Mouse (Mus musculus) embryonic facial prominence, embryonic 13.5 days (tissue): Measurements from ENCODE around the gene Dnah10. TPM values are rescaled to one million over a fixed set of nuclear protein-coding genes. Genes with fewer than 3 reads are reported as not detected.
"Not testable (repeated sequence)": the region's sequence is repeated elsewhere in the genome, so short reads cannot be mapped to it uniquely, and the experiment has no call there.

Experiments
- ATAC-seq: fragments of 200-750 bp; cut with Nextera tagmentation; 2 replicates; pipeline ENCODE4 v1.8.0; 2017; ENCODE audit warnings: low read depth; ENCODE audit not compliant: insufficient number of reproducible peaks, insufficient read depth, low FRiP score, low TSS enrichment
- H3K27ac ChIP-seq: fragments of 300-500 bp; sonication (generic); 2 replicates; pipeline ENCODE4 v1.5.1; 2015; ENCODE audit warnings: moderate library complexity, mild to moderate bottlenecking, inconsistent platforms
- H3K27me3 ChIP-seq: fragments of 300-500 bp; sonication (generic); 2 replicates; pipeline ENCODE4 v1.6.1; 2015; ENCODE audit warnings: mild to moderate bottlenecking, inconsistent platforms
- H3K36me3 ChIP-seq: fragments of 300-500 bp; sonication (generic); 2 replicates; pipeline ENCODE4 v1.6.1; 2015; ENCODE audit warnings: mild to moderate bottlenecking, inconsistent platforms
- H3K4me1 ChIP-seq: fragments of 300-500 bp; sonication (generic); 2 replicates; pipeline ENCODE4 v1.6.1; 2015; ENCODE audit warnings: inconsistent platforms
- H3K4me2 ChIP-seq: fragments of 300-500 bp; sonication (generic); 2 replicates; pipeline ENCODE4 v1.6.1; 2015; ENCODE audit warnings: moderate library complexity, mild to moderate bottlenecking, inconsistent platforms
- H3K4me3 ChIP-seq: fragments of 300-500 bp; sonication (generic); 2 replicates; pipeline ENCODE4 v1.5.1; 2015; ENCODE audit warnings: mild to moderate bottlenecking, inconsistent platforms
- H3K9ac ChIP-seq: fragments of 300-500 bp; sonication (generic); 2 replicates; pipeline ENCODE4 v1.6.1; 2015; ENCODE audit warnings: mild to moderate bottlenecking, inconsistent platforms
- H3K9me3 ChIP-seq: fragments of 300-500 bp; sonication (generic); 2 replicates; pipeline ENCODE4 v1.6.1; 2016; ENCODE audit warnings: inconsistent platforms
- WGBS: fragments of 180-500 bp; shearing (Covaris S2); methylation state at CpG from one replicate; pipeline ENCODE4 v1.1.7; 2015; ENCODE audit warnings: mixed read lengths; 5-methylcytosine and 5-hydroxymethylcytosine counted together
- polyA plus RNA-seq: library from polyadenylated mRNA; unstranded; fragments of >200 nt; fragmentation: Nextera tagmentation; extraction: Ambion mirVana; gene quantifications from 2 replicates; pipeline ENCODE4 v1.2.1, GENCODE M21; 2015

The Dnah10 gene
- polyA plus RNA-seq, 1 experiment from 2014 or later = 0.06 TPM

GRCm38 (mm10) chr5:124751656-124752055 is 26.8 kb downstream of the Dnah10 start:
- 0 out of 2 replicates have a peak, but pooled peaks cover 3% of the 10 kb centered on the region for H3K9me3 ChIP-seq
- ATAC-seq = no peak
- no peak overlapping the region for H3K4me3 ChIP-seq
- no peaks in the 10 kb centered on the region for H3K27me3 ChIP-seq
- no peaks in the 10 kb centered on the region for H3K4me1 ChIP-seq
- H3K9ac ChIP-seq = no peak overlapping the region
- no peak overlapping the region for H3K27ac ChIP-seq
- 85% methylated on average over 9 of the region's 9 CpGs for WGBS
- H3K4me2 ChIP-seq = no peak overlapping the region
- H3K36me3 ChIP-seq = no peaks in the 10 kb centered on the region

DNA sequence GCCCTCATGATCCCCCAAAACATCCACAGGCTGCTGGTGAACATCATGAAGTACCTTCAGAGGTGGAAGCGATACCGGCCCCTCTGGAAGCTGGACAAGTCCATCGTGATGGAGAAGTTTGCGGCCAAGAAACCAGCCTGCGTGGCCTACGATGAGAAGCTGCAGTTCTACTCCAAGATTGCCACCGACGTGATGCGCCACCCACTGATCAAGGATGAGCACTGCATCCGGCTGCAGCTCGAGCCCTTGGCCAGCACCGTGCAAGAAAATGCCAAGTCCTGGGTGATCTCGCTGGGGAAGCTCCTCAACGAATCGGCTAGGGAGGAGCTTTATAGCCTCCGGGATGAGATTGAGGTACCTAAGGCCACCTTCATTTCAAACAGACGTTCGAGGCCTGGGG is 36.1 kb downstream of the Dnah10 start:
- no peaks in the 10 kb centered on the region for H3K27me3 ChIP-seq
- no peak overlapping the region for H3K4me3 ChIP-seq
- ATAC-seq = no peak
- H3K4me1 ChIP-seq = no peaks in the 10 kb centered on the region
- no peaks in the 10 kb centered on the region for H3K36me3 ChIP-seq
- H3K27ac ChIP-seq = no peak overlapping the region
- H3K4me2 ChIP-seq = no peak overlapping the region
- 62% methylated on average over 18 of the region's 18 CpGs for WGBS
- H3K9ac ChIP-seq = no peak overlapping the region
- peaks cover 7% of the 10 kb centered on the region; the same call in 1 of the 2 replicates for H3K9me3 ChIP-seq

GRCm38 (mm10) chr5:124761787-124762186 is 36.9 kb downstream of the Dnah10 start:
- no peak for ATAC-seq
- Histone ChIP-seq H3K4me3 (no peak overlapping the region), H3K4me2 (no peak overlapping the region), H3K9me3 (peaks cover 7% of the 10 kb centered on the region; the same call in 1 of the 2 replicates), H3K27ac (no peak overlapping the region), H3K27me3 (no peaks in the 10 kb centered on the region), H3K4me1 (no peaks in the 10 kb centered on the region), H3K9ac (no peak overlapping the region), H3K36me3 (no peaks in the 10 kb centered on the region)
- WGBS = 97% methylated on average over 1 of the region's 1 CpGs

DNA sequence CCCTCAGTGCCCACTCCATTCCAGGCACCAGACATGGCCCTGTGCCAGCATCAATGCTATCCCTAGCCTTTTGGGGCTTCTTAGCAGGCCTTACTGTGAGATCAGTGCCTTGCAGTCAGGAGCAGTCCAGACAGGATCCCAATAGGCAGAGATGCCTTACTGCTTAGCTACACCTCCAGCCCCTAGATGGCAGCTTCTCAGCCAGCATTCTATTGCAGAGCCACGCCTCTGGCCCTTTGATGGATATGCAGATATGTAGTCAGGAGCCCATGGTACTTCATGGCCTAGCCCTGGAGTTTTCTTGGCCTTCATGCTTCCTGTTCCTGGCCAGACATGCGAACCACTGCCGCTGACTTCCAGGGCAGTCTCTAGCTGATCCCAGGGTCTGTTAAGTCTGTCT is 49.7 kb downstream of the Dnah10 start:
- Histone ChIP-seq H3K4me1 (no peaks in the 10 kb centered on the region), H3K27ac (no peak overlapping the region), H3K9me3 (no peaks in the 10 kb centered on the region), H3K36me3 (no peaks in the 10 kb centered on the region), H3K27me3 (no peaks in the 10 kb centered on the region), H3K9ac (no peak overlapping the region), H3K4me2 (no peak overlapping the region), H3K4me3 (no peak overlapping the region)
- WGBS = 72% methylated on average over 3 of the region's 3 CpGs
- ATAC-seq = no peak

GRCm38 (mm10) chr5:124776289-124776688 is 51.4 kb downstream of the Dnah10 start:
- not testable (repeated sequence) for H3K4me3 ChIP-seq, H3K27me3 ChIP-seq, H3K4me1 ChIP-seq, H3K4me2 ChIP-seq, H3K9ac ChIP-seq, H3K27ac ChIP-seq, H3K9me3 ChIP-seq, H3K36me3 ChIP-seq, ATAC-seq
- WGBS = 89% methylated on average over 4 of the region's 4 CpGs

GRCm38 (mm10) chr5:124777178-124777709 is 52.4 kb downstream of the Dnah10 start:
- no peak overlapping the region for H3K4me3 ChIP-seq
- 61% methylated on average over 6 of the region's 6 CpGs for WGBS
- H3K9ac ChIP-seq = no peak overlapping the region
- H3K36me3 ChIP-seq = no peaks in the 10 kb centered on the region
- H3K27me3 ChIP-seq = no peaks in the 10 kb centered on the region
- no peaks in the 10 kb centered on the region for H3K4me1 ChIP-seq
- no peaks in the 10 kb centered on the region for H3K9me3 ChIP-seq
- no peak overlapping the region for H3K27ac ChIP-seq
- no peak for ATAC-seq
- H3K4me2 ChIP-seq = no peak overlapping the region

DNA sequence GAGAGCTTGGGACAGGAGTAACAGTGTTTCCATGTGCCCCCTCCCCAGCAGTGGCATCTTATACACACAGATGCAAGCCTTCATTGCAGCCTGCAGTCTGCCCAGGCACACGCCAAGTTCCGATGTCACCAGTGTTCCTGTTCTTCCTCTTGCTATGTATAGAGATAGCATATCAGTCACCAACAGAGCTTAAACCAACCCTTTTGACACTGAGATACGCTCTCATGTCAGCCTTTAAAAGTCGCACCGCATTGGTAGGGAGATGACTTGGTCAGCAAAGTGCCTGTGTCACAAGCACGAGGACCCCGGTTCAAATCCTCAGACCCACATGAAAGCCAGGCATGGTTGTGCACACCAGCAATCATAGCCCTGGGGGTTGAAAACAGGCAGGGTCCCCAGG is 55.0 kb downstream of the Dnah10 start:
- H3K4me1 ChIP-seq = no peaks in the 10 kb centered on the region
- H3K27ac ChIP-seq = no peak overlapping the region
- H3K4me3 ChIP-seq = no peak overlapping the region
- no peak for ATAC-seq
- H3K36me3 ChIP-seq = no peaks in the 10 kb centered on the region
- 94% methylated on average over 7 of the region's 7 CpGs for WGBS
- H3K4me2 ChIP-seq = no peak overlapping the region
- H3K9ac ChIP-seq = no peak overlapping the region
- H3K27me3 ChIP-seq = no peaks in the 10 kb centered on the region
- H3K9me3 ChIP-seq = no peaks in the 10 kb centered on the region

DNA sequence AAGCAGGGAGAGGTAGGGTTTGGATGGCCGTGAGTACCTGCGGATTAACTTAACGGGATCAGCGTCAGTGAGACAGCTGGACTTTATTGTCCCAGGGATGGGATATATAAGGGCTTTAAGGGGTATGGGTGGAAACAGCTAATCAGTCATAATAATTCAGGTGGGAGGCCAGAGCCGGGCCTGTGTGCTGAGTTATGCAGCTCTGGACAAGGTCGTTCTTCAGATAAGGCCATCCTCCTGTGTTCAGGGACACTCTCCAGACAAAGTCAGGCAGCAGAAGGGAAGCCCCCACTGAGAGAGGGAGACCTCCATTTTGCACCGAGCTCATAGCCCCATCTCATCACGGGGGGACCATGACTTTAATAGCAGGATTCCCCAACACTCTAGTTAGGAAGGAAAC is 56.8 kb downstream of the Dnah10 start:
- Histone ChIP-seq H3K4me2 (no peak overlapping the region), H3K9ac (no peak overlapping the region), H3K27me3 (no peaks in the 10 kb centered on the region), H3K4me3 (no peak overlapping the region), H3K27ac (no peak overlapping the region), H3K9me3 (peaks cover 3% of the 10 kb centered on the region; the same call in 1 of the 2 replicates), H3K4me1 (no peaks in the 10 kb centered on the region), H3K36me3 (no peaks in the 10 kb centered on the region)
- ATAC-seq = no peak
- 83% methylated on average over 8 of the region's 8 CpGs for WGBS

GRCm38 (mm10) chr5:124785650-124786049 is 60.8 kb downstream of the Dnah10 start:
- no peak for ATAC-seq

DNA sequence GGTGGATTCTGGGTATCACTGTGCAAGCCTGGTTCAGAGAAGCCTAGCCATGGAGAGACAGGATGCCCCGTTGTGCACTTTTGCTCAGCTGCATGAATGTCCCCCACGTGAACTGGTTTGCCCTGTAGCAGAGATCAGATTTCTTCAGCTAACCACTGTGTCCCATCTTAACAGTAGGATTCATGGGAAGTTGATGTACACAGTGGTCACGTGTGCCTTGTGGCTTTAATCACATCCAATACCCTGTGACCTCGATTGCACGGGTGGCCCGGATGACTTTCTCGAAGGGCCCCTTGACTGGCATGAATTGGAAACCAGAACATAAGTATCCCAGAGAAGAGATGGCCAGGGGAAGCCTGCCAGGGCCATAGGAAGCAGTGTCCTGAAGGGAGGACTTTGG is 67.2 kb downstream of the Dnah10 start:
- no peak overlapping the region for H3K27ac ChIP-seq
- H3K36me3 ChIP-seq = no peaks in the 10 kb centered on the region
- H3K4me1 ChIP-seq = no peaks in the 10 kb centered on the region
- peaks cover 4% of the 10 kb centered on the region; the same call in 1 of the 2 replicates for H3K9me3 ChIP-seq
- 68% methylated on average over 7 of the region's 7 CpGs for WGBS
- no peak overlapping the region for H3K9ac ChIP-seq
- H3K4me2 ChIP-seq = no peak overlapping the region
- no peaks in the 10 kb centered on the region for H3K27me3 ChIP-seq
- ATAC-seq = no peak
- no peak overlapping the region for H3K4me3 ChIP-seq

More at GRCm38 (mm10) chr5:124785650-124786049, 60.8 kb downstream of the Dnah10 start:
- H3K9ac ChIP-seq = no peak overlapping the region
- H3K27me3 ChIP-seq = no peaks in the 10 kb centered on the region
- no peaks in the 10 kb centered on the region for H3K4me1 ChIP-seq
- no peak overlapping the region for H3K27ac ChIP-seq
- peaks cover 7% of the 10 kb centered on the region; the same call in 1 of the 2 replicates for H3K9me3 ChIP-seq
- no peak overlapping the region for H3K4me3 ChIP-seq
- WGBS = 81% methylated on average over 7 of the region's 7 CpGs
- H3K36me3 ChIP-seq = no peaks in the 10 kb centered on the region
- H3K4me2 ChIP-seq = no peak overlapping the region

DNA sequence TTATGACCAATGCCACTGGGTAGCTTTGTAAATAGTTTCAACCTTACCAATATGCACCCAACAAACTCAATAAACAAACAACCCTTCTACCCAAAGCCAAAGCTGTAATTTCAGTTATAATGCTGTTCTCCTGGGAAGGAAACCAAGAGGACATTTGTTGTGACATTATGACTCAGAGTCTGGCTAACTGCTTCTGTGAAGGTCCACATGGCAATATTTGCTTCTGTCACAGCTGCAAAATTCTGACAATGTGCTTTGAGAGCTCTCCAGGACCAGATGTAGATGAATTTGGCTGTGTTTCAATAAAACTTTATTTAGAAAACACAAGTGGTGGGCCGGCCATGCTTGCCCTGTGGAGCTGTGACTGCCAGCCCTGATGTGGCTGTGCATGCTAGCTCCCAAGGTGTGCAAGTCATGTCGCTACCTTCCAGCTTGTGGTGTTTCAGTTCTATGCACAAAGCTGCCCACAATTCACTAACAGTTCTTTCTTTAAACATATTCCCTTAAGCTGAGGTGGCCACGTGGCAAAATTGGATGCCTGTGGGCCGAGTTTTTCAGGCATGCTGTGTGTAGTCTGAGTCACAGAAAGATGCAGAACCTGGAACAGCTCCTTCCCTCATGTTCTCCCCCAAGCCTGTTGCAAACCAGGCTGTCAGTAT is 85.0 kb downstream of the Dnah10 start:
- no peak overlapping the region for H3K27ac ChIP-seq
- WGBS = 76% methylated on average over 4 of the region's 4 CpGs
- H3K4me3 ChIP-seq = no peak overlapping the region
- no peaks in the 10 kb centered on the region for H3K27me3 ChIP-seq
- ATAC-seq = no peak
- no peaks in the 10 kb centered on the region for H3K36me3 ChIP-seq
- no peak overlapping the region for H3K9ac ChIP-seq
- H3K4me1 ChIP-seq = 0 out of 2 replicates have a peak, but pooled peaks cover 1% of the 10 kb centered on the region
- no peak overlapping the region for H3K4me2 ChIP-seq
- no peaks in the 10 kb centered on the region; the same call in 1 of the 2 replicates for H3K9me3 ChIP-seq

GRCm38 (mm10) chr5:124812466-124812865 is 87.6 kb downstream of the Dnah10 start:
- Histone ChIP-seq H3K9ac (no peak overlapping the region), H3K9me3 (no peaks in the 10 kb centered on the region; the same call in 1 of the 2 replicates), H3K4me2 (no peak overlapping the region), H3K4me1 (0 out of 2 replicates have a peak, but pooled peaks cover 3% of the 10 kb centered on the region), H3K4me3 (no peak overlapping the region), H3K27ac (no peak overlapping the region), H3K27me3 (no peaks in the 10 kb centered on the region), H3K36me3 (no peaks in the 10 kb centered on the region)
- ATAC-seq = no peak
- 84% methylated on average over 12 of the region's 12 CpGs for WGBS
